Mouse (Mus musculus) neural tube, embryonic 14.5 days (tissue): Measurements from ENCODE around the gene Ccna1. TPM values are rescaled to one million over a fixed set of nuclear protein-coding genes. Genes with fewer than 3 reads are reported as not detected.

Experiments used
- ATAC-seq: fragments of 200-750 bp; cut with Nextera tagmentation; 2 replicates; pipeline ENCODE4 v1.8.0; 2017; ENCODE audit warnings: low read depth, mild to moderate bottlenecking, moderate TSS enrichment, moderate library complexity
- H3K27ac ChIP-seq: fragments of 300-500 bp; sonication (generic); 2 replicates; pipeline ENCODE4 v1.5.1; 2014; ENCODE audit warnings: low read depth, mild to moderate bottlenecking, control low read depth, low read length, moderate library complexity, mixed read lengths
- H3K27me3 ChIP-seq: fragments of 300-500 bp; sonication (generic); 2 replicates; pipeline ENCODE4 v1.6.1; 2014; ENCODE audit warnings: low read length; ENCODE audit not compliant: control insufficient read depth, insufficient read depth
- H3K36me3 ChIP-seq: fragments of 300-500 bp; sonication (generic); 2 replicates; pipeline ENCODE4 v1.6.1; 2014; ENCODE audit warnings: low read length, mixed read lengths; ENCODE audit not compliant: control insufficient read depth, insufficient read depth
- H3K4me1 ChIP-seq: fragments of 300-500 bp; sonication (generic); 2 replicates; pipeline ENCODE4 v1.6.1; 2014; ENCODE audit warnings: low read length; ENCODE audit not compliant: control insufficient read depth, insufficient read depth
- H3K4me2 ChIP-seq: fragments of 300-500 bp; sonication (generic); 2 replicates; pipeline ENCODE4 v1.6.1; 2014; ENCODE audit warnings: mild to moderate bottlenecking, low read depth, low read length, control low read depth
- H3K4me3 ChIP-seq: fragments of 300-500 bp; sonication (generic); 2 replicates; pipeline ENCODE4 v1.5.1; 2014; ENCODE audit warnings: low read depth, low read length, control low read depth, mixed read lengths
- H3K9ac ChIP-seq: fragments of 300-500 bp; sonication (generic); replicated peaks from 2 replicates; pipeline ENCODE4 v1.6.1; 2014; ENCODE audit warnings: low read depth, mild to moderate bottlenecking, control low read depth, low read length, mixed read lengths
- H3K9me3 ChIP-seq: fragments of 300-500 bp; sonication (generic); 2 replicates; pipeline ENCODE4 v1.6.1; 2016; ENCODE audit warnings: low read length; ENCODE audit not compliant: control insufficient read depth
- WGBS: fragments of 180-500 bp; shearing (Covaris S2); extraction: QIAGEN DNeasy Blood & Tissue Kit; methylation state at CpG from one replicate; pipeline ENCODE4 v1.1.7; 2014; 5-methylcytosine and 5-hydroxymethylcytosine counted together
- polyA plus RNA-seq: library from polyadenylated mRNA; unstranded; fragments of >200 nt; fragmentation: Nextera tagmentation; extraction: Ambion mirVana; gene quantifications from 2 replicates; pipeline ENCODE4 v1.2.1, GENCODE M21; 2014

The Ccna1 gene
- polyA plus RNA-seq, 1 experiment from 2014 or later, result 0.70 TPM

GRCm38 (mm10) chr3:55008965-55009741 lies 46.1 kb downstream of the Ccna1 start:
- Histone ChIP-seq H3K4me3 (no peak overlapping the region), H3K27ac (no peak overlapping the region), H3K36me3 (no peaks in the 10 kb centered on the region), H3K27me3 (no peaks in the 10 kb centered on the region), H3K4me2 (no peak overlapping the region), H3K4me1 (no peaks in the 10 kb centered on the region), H3K9ac (no peak overlapping the region), H3K9me3 (no peaks in the 10 kb centered on the region)
- no peak for ATAC-seq
- 50% methylated on average over 6 of the region's 6 CpGs for WGBS

GRCm38 (mm10) chr3:55004036-55004435 lies 51.3 kb downstream of the Ccna1 start:
- WGBS, result 68% methylated on average over 4 of the region's 4 CpGs
- Histone ChIP-seq H3K27me3 (no peaks in the 10 kb centered on the region), H3K4me3 (no peak overlapping the region), H3K4me1 (no peaks in the 10 kb centered on the region), H3K36me3 (no peaks in the 10 kb centered on the region), H3K27ac (no peak overlapping the region), H3K9ac (no peak overlapping the region), H3K9me3 (no peaks in the 10 kb centered on the region), H3K4me2 (no peak overlapping the region)
- no peak for ATAC-seq

GRCm38 (mm10) chr3:55001677-55002076 lies 53.6 kb downstream of the Ccna1 start:
- H3K36me3 ChIP-seq, result no peaks in the 10 kb centered on the region
- H3K9me3 ChIP-seq, result no peaks in the 10 kb centered on the region
- H3K4me2 ChIP-seq, result no peak overlapping the region
- no peak overlapping the region for H3K9ac ChIP-seq
- WGBS, result 72% methylated on average over 4 of the region's 4 CpGs
- no peak for ATAC-seq
- H3K4me1 ChIP-seq, result no peaks in the 10 kb centered on the region
- H3K4me3 ChIP-seq, result no peak overlapping the region
- no peaks in the 10 kb centered on the region for H3K27me3 ChIP-seq
- H3K27ac ChIP-seq, result no peak overlapping the region

Other genes starting within 250 kb of the Ccna1 start
- 46.8 and 62.8 TPM in 2 replicates for gene Rfxap, start 247.7 kb downstream of the Ccna1 start, polyA plus RNA-seq
- 1.3 and 1.5 TPM in 2 replicates for gene Sertm1, start 139.6 kb downstream of the Ccna1 start, polyA plus RNA-seq
- gene Spg20, start 56.6 kb upstream of the Ccna1 start, polyA plus RNA-seq, result 15.8 and 19.6 TPM in 2 replicates
- 0.11 and 0.18 TPM in 2 replicates for gene Ccdc169, start 81.8 kb upstream of the Ccna1 start, polyA plus RNA-seq
- 0.08 TPM in 1 of 2 replicates, not detected in the other for gene Sohlh2, start 126.5 kb upstream of the Ccna1 start, polyA plus RNA-seq
- 276 and 297 TPM in 2 replicates for gene Dclk1, start 186.9 kb upstream of the Ccna1 start, polyA plus RNA-seq